Mouse (Mus musculus): Measurements from ENCODE around the gene Trp63. TPM values are rescaled to one million over a fixed set of nuclear protein-coding genes. Genes with fewer than 3 reads are reported as not detected.

Gene Trp63
- total RNA-seq, 2 experiments from 2014 or later, result 1.2 TPM

GRCm38 (mm10) chr16:25777501-25777900, 93.9 kb downstream of the Trp63 start:
- DNase-seq (ENCODE audit: extremely low spot score in 1 of 2, low spot score in 1 of 2), result no peak

- DNase-seq (ENCODE audit: extremely low spot score in 1 of 2, low spot score in 1 of 2), result no peak
These were observed 96.4 kb downstream of the Trp63 start for GRCm38 (mm10) chr16:25779964-25780363.

GRCm38 (mm10) chr16:25784246-25784645, 100.7 kb downstream of the Trp63 start:
- DNase-seq (ENCODE audit: extremely low spot score in 1 of 2, low spot score in 1 of 2), result no peak

- no peak for DNase-seq (ENCODE audit: extremely low spot score in 1 of 2, low spot score in 1 of 2)
These were observed 102.9 kb downstream of the Trp63 start for GRCm38 (mm10) chr16:25786457-25786856.

- no peak for DNase-seq (ENCODE audit: extremely low spot score in 1 of 2, low spot score in 1 of 2)
These were observed 109.2 kb downstream of the Trp63 start for GRCm38 (mm10) chr16:25792640-25793266.

GRCm38 (mm10) chr16:25797732-25798294, 114.2 kb downstream of the Trp63 start:
- no peak for DNase-seq (ENCODE audit: extremely low spot score in 1 of 2, low spot score in 1 of 2)

- no peak for DNase-seq (ENCODE audit: extremely low spot score in 1 of 2, low spot score in 1 of 2)
These were observed 116.1 kb downstream of the Trp63 start for GRCm38 (mm10) chr16:25799618-25800017.

- DNase-seq (ENCODE audit: extremely low spot score in 1 of 2, low spot score in 1 of 2), result no peak
These were observed 121.4 kb downstream of the Trp63 start for GRCm38 (mm10) chr16:25804955-25805354.

GRCm38 (mm10) chr16:25807116-25807515, 123.6 kb downstream of the Trp63 start:
- no peak for DNase-seq (ENCODE audit: extremely low spot score in 1 of 2, low spot score in 1 of 2)

GRCm38 (mm10) chr16:25817753-25818624, 134.4 kb downstream of the Trp63 start:
- DNase-seq (ENCODE audit: extremely low spot score in 1 of 2, low spot score in 1 of 2), result no peak

GRCm38 (mm10) chr16:25826016-25826415, 142.5 kb downstream of the Trp63 start:
- DNase-seq (ENCODE audit: extremely low spot score in 1 of 2, low spot score in 1 of 2), result no peak

- DNase-seq (ENCODE audit: extremely low spot score in 1 of 2, low spot score in 1 of 2), result no peak
These were observed 149.0 kb downstream of the Trp63 start for GRCm38 (mm10) chr16:25832576-25832975.

GRCm38 (mm10) chr16:25835301-25835700, 151.7 kb downstream of the Trp63 start:
- no peak for DNase-seq (ENCODE audit: extremely low spot score in 1 of 2, low spot score in 1 of 2)

- no peak for DNase-seq (ENCODE audit: extremely low spot score in 1 of 2, low spot score in 1 of 2)
These were observed 152.2 kb downstream of the Trp63 start for GRCm38 (mm10) chr16:25835723-25836122.

GRCm38 (mm10) chr16:25842996-25843395, 159.4 kb downstream of the Trp63 start:
- DNase-seq (ENCODE audit: extremely low spot score in 1 of 2, low spot score in 1 of 2), result no peak

GRCm38 (mm10) chr16:25843625-25844024, 160.1 kb downstream of the Trp63 start:
- no peak for DNase-seq (ENCODE audit: extremely low spot score in 1 of 2, low spot score in 1 of 2)

GRCm38 (mm10) chr16:25846611-25847010, 163.0 kb downstream of the Trp63 start:
- DNase-seq (ENCODE audit: extremely low spot score in 1 of 2, low spot score in 1 of 2), result no peak

GRCm38 (mm10) chr16:25848474-25848873, 164.9 kb downstream of the Trp63 start:
- DNase-seq (ENCODE audit: extremely low spot score in 1 of 2, low spot score in 1 of 2), result no peak

- DNase-seq (ENCODE audit: extremely low spot score in 1 of 2, low spot score in 1 of 2), result no peak
These were observed 166.3 kb downstream of the Trp63 start for GRCm38 (mm10) chr16:25849593-25850464.

- no peak for DNase-seq (ENCODE audit: extremely low spot score in 1 of 2, low spot score in 1 of 2)
These were observed 177.4 kb downstream of the Trp63 start for GRCm38 (mm10) chr16:25860731-25861505.

Data from layer of hippocampus, postnatal 25 days (tissue).